30 mouse cellular contexts compared by ENCODE assay signal in the genomic region with DNA sequence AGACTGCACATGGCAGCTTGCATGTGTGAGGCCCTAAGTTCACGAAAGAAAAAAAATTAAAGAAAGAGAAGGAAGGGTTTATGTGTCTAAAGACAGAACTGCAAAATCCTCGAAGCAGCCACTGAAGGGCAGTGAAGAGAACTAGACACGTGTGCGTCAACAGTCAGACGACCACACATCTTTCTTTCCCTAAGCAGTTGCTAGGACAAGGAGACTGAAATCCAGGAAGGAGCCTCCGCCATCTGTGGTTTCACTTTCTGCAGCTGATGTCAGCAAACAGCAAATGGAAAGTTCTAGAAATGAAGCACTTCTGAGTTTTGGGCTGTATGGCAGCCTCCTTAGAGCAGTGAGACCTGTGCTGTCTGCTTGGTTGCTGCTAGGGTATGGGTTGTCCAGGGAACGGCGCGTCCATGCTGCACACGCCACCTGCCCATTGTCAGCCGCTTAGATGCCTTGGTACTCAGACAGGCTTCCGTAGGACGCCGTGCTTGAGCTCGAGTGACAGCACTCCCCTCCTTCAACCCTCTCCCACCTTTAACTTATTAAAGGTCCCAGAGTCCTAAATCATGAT. TPM values are rescaled to one million over a fixed set of nuclear protein-coding genes. Genes with fewer than 3 reads are reported as not detected.
A peak's percentile ranks its signal among the peaks of the same experiment; 100 is the strongest.
DNase-seq lines count a peak whose midpoint lies in the region; ATAC-seq lines count a peak whose summit lies in the region.
"Had no signal": no experiment of that assay in that cellular context is flagged by ENCODE, and none has a peak within 500 bp of the region (broad histone marks: within the 10 kb centered on the region; RNA-seq: fewer than 3 reads in every experiment).

No protein-coding gene starts in this region.

- no peaks in the 10 kb centered on the region for H3K9me3 ChIP-seq in lung, embryonic 16.5 days (ENCODE audit: control insufficient read depth, low read length)
- H3K9me3 ChIP-seq: embryonic facial prominence, embryonic 15.5 days; forebrain, embryonic 10.5 days; hindbrain, embryonic 15.5 days; liver, embryonic 13.5 days; lung, embryonic 15.5 days; midbrain, embryonic 10.5 days had no signal

- H3K4me2 ChIP-seq in lung, embryonic 16.5 days (ENCODE audit: low read depth, low read length), result 0 out of 2 replicates have a peak overlapping the region, but pooled peaks have one; percentile 11
- H3K4me2 ChIP-seq: embryonic facial prominence, embryonic 15.5 days; hindbrain, embryonic 15.5 days; liver, embryonic 13.5 days; lung, embryonic 15.5 days had no signal

- ATAC-seq in frontal cortex, adult (ENCODE audit: low TSS enrichment), result peak; percentile 52
- no peak for ATAC-seq in lung, embryonic 16.5 days (ENCODE audit: low read depth)
- ATAC-seq in megakaryocyte progenitor cell, adult 5-6 weeks (replicated peaks; ENCODE audit: poor library complexity), result peak; percentile 39; the same call in 1 of the 2 replicates
- ATAC-seq: forebrain, postnatal 0 days; intestine, embryonic 16.5 days; Patski had no signal

- H3K4me1 ChIP-seq in lung, embryonic 16.5 days (replicated peaks; ENCODE audit: control insufficient read depth, insufficient read depth, low read length), result no peaks in the 10 kb centered on the region
- H3K4me1 ChIP-seq: forebrain, embryonic 10.5 days; hindbrain, embryonic 15.5 days; liver, embryonic 13.5 days; lung, embryonic 15.5 days had no signal

- WGBS in lung, embryonic 16.5 days, result 67% methylated on average over 15 of the region's 15 CpGs

- H3K4me3 ChIP-seq in lung, embryonic 16.5 days (ENCODE audit: low read length), result no peak overlapping the region
- H3K4me3 ChIP-seq: embryonic facial prominence, embryonic 15.5 days; forebrain, embryonic 10.5 days; heart, adult 2 months; hindbrain, embryonic 15.5 days; liver, embryonic 13.5 days; lung, embryonic 15.5 days; midbrain, embryonic 10.5 days had no signal

- H3K27ac ChIP-seq in lung, embryonic 16.5 days (ENCODE audit: low read length), result no peak overlapping the region
- H3K27ac ChIP-seq: embryonic facial prominence, embryonic 15.5 days; forebrain, embryonic 10.5 days; heart, adult 2 months; hindbrain, embryonic 15.5 days; liver, embryonic 13.5 days; lung, embryonic 15.5 days; midbrain, embryonic 10.5 days had no signal

- no peaks in the 10 kb centered on the region for H3K36me3 ChIP-seq in lung, embryonic 16.5 days (ENCODE audit: control insufficient read depth, insufficient read depth, low read length)
- H3K36me3 ChIP-seq: embryonic facial prominence, embryonic 15.5 days; forebrain, embryonic 10.5 days; hindbrain, embryonic 15.5 days; liver, embryonic 13.5 days; lung, embryonic 15.5 days; midbrain, embryonic 10.5 days had no signal

- peak overlapping the region; percentile 20; the same call in 1 of the 2 replicates for H3K9ac ChIP-seq in lung, embryonic 16.5 days (ENCODE audit: low read length)
- H3K9ac ChIP-seq: embryonic facial prominence, embryonic 15.5 days; forebrain, postnatal 0 days; hindbrain, embryonic 15.5 days; liver, embryonic 13.5 days; lung, embryonic 15.5 days had no signal

- no peaks in the 10 kb centered on the region for H3K27me3 ChIP-seq in lung, embryonic 16.5 days (ENCODE audit: control insufficient read depth, insufficient read depth, low read depth, low read length)
- H3K27me3 ChIP-seq: embryonic facial prominence, embryonic 15.5 days; liver, embryonic 13.5 days; Patski had no signal

- DNase-seq in frontal cortex, postnatal 25 days (ENCODE audit: low spot score in 2 of 2), result no peak
- DNase-seq in lung, postnatal 25 days (ENCODE audit: low spot score), result no peak
- DNase-seq in urinary bladder, postnatal 4 days (ENCODE audit: low spot score in 2 of 2), result peak; percentile 14 to 38
- no peak for DNase-seq in urinary bladder, adult 2 months (ENCODE audit: low spot score)
- no peak for DNase-seq in cerebellum, adult 9-11 months
- DNase-seq: adrenal gland, postnatal 10 days; cerebellum, adult 9-10 months; forebrain, postnatal 0 days; gastrocnemius, postnatal 10 days; heart, postnatal 4 days; kidney, postnatal 36 days; liver, embryonic 13.5 days; retina, postnatal 1 day; thymus, adult 2 months had no signal

RNA-seq across cellular contexts. Expression of gene Wdr63, which starts 48.5 kb away (rescaled TPM):
- polyA plus RNA-seq in lung, embryonic 16.5 days (2015; fragmentation: Nextera tagmentation; extraction: Ambion mirVana), result 3.5 and 3.6 TPM in 2 replicates
- polyA plus RNA-seq in urinary bladder, adult 2 months (2012; rRNA removed), result 0.15 and 0.25 TPM in 2 replicates
- total RNA-seq in megakaryocyte progenitor cell, adult 5-6 weeks (2015), result not detected in 2 replicates
- not detected in 2 replicates for total RNA-seq in megakaryocyte progenitor cell, adult 5-6 weeks (2017)
- total RNA-seq: gastrocnemius, postnatal 10 days; heart, adult 2 months; monocyte, adult 5-6 weeks had no signal
- polyA plus RNA-seq: forebrain, embryonic 10.5 days; heart, embryonic 14.5 days; intestine, embryonic 16.5 days; neural tube, embryonic 11.5 days had no signal

RNA-seq across cellular contexts. Expression of gene Mcoln3, which starts 57.8 kb away (rescaled TPM):
- polyA plus RNA-seq in lung, embryonic 16.5 days (2015; fragmentation: Nextera tagmentation; extraction: Ambion mirVana), result 0.69 and 0.75 TPM in 2 replicates
- 0.01 and 0.12 TPM in 2 replicates for polyA plus RNA-seq in urinary bladder, adult 2 months (2012; rRNA removed)
- total RNA-seq in megakaryocyte progenitor cell, adult 5-6 weeks (2015), result 0.07 TPM in 1 of 2 replicates, not detected in the other
- 0.21 and 0.44 TPM in 2 replicates for total RNA-seq in megakaryocyte progenitor cell, adult 5-6 weeks (2017)
- total RNA-seq: gastrocnemius, postnatal 10 days; heart, adult 2 months; left cerebral cortex, adult 18-20 months; left cerebral cortex, postnatal 36 days had no signal
- polyA plus RNA-seq: heart, adult 2 months had no signal

Comparison
In these comparisons a context has a peak if more than half of its experiments do, and no peak if none do; other contexts are left out.
1. DNase-seq: peak in urinary bladder, postnatal 4 days (2 of 2); none in frontal cortex, postnatal 25 days (0 of 2), lung, postnatal 25 days (single experiment), urinary bladder, adult 2 months (single experiment) and cerebellum, adult 9-11 months (single experiment).